Mouse (Mus musculus): ENCODE data around the gene Lmtk2.

GRCm38 (mm10) chr5:144188422-144188821 lies 88.2 kb downstream of the Lmtk2 start:
- TF ChIP-seq POLR2A (IDR thresholded peaks at IDR 0.05; ENCODE audit: extremely low read depth, insufficient read depth, low read length), result no peak
- TF ChIP-seq CTCF (IDR thresholded peaks at IDR 0.05; ENCODE audit: low read depth, low read length), result no peak
